Mouse (Mus musculus) left cerebral cortex, postnatal 14 days (tissue): ENCODE results near the gene Det1. TPM values are rescaled to one million over a fixed set of nuclear protein-coding genes. Genes with fewer than 3 reads are reported as not detected.

Source experiments
- DNase-seq, 2 experiments: peaks; one replicate each; pipeline ENCODE4 v3.0.0; 2021 to 2022; ENCODE audit warnings: low spot score in 2 of 2, mixed read lengths in 1 of 2
- intact Hi-C: fragments of 180-260 bp; cut with DNase I; formaldehyde crosslinking; loops from one replicate; pipeline ENCODE4 v1.15.1; 2025
- microRNA-seq, 2 experiments: library from miRNA; unstranded; fragments of <30 nt; microRNA quantifications; one replicate each; pipeline ENCODE4 v1.2.0; 2022
- total RNA-seq, 2 experiments: library from RNA; stranded (reverse); gene quantifications; 2 replicates each; pipeline ENCODE4 v1.2.3; 2021

The Det1 gene
- total RNA-seq, 2 experiments from 2014 or later, result 4.8 to 5.7 TPM

GRCm38 (mm10) chr7:78794571-78795092, 52.4 kb downstream of the Det1 start:
- DNase-seq, result no peak
- intact Hi-C loops, result loop anchor here (5.0 kb wide), 1 partner anchor 53 kb away; the partner anchor contains the start of gene Det1

GRCm38 (mm10) chr7:78793895-78794570, 53.0 kb downstream of the Det1 start:
- no peak for DNase-seq
- intact Hi-C loops, result no loop called here

- peak; percentile 70 to 81 for DNase-seq
- intact Hi-C loops, result loop anchor here (1.0 kb wide), 1 partner anchor 99 kb away; no protein-coding TSS in a partner anchor
These were observed 55.5 kb downstream of the Det1 start for GRCm38 (mm10) chr7:78791359-78792222.

GRCm38 (mm10) chr7:78787793-78788380, 59.2 kb downstream of the Det1 start:
- intact Hi-C loops, result loop anchor here (10.0 kb wide), 1 partner anchor 297 kb away; no protein-coding TSS in a partner anchor
- DNase-seq, result peak; percentile 55 to 62

GRCm38 (mm10) chr7:78785906-78786305, 61.2 kb downstream of the Det1 start:
- DNase-seq, result no peak
- intact Hi-C loops, result loop anchor here (10.0 kb wide), 1 partner anchor 299 kb away; no protein-coding TSS in a partner anchor

- intact Hi-C loops, result loop anchor here (10.0 kb wide), 1 partner anchor 302 kb away; no protein-coding TSS in a partner anchor
- peak; percentile 87 to 89 for DNase-seq
These were observed 64.2 kb downstream of the Det1 start, which contains the start of the genes Mrps11 and Mrpl46 for GRCm38 (mm10) chr7:78782639-78783581. Mrps11 (plus strand) TSS chr7:78783119. Mrpl46 (minus strand) TSS chr7:78783531.

- DNase-seq, result no peak
- intact Hi-C loops, result no loop called here
These were observed 68.3 kb downstream of the Det1 start for GRCm38 (mm10) chr7:78778741-78779140.

Small RNAs within 50 kb of the gene (microRNA-seq; reads per million reads assigned to microRNA genes)
- 249 to 314 reads per million in 2 experiments for gene Mir7-2

Other genes starting within 250 kb of the Det1 start
- gene Ntrk3, start 109.3 kb downstream of the Det1 start, total RNA-seq, result 100 to 1,000 TPM; 137 TPM
- gene Mrps11, start 64.1 kb downstream of the Det1 start, total RNA-seq, result 10 to 100 TPM; 39.3 to 39.9 TPM
- 10 to 100 TPM; 27.2 to 32.0 TPM for gene Mrpl46, start 63.7 kb downstream of the Det1 start, total RNA-seq
- 10 to 100 TPM; 22.3 to 24.0 TPM for gene Aen, start 48.6 kb upstream of the Det1 start, total RNA-seq
- 1 to 10 TPM in 1 of 2 experiments, under 1 TPM in 1; 0.90 to 1.0 TPM for gene Isg20, start 66.2 kb upstream of the Det1 start, total RNA-seq
- gene Acan, start 206.2 kb upstream of the Det1 start, total RNA-seq, result 1 to 10 TPM; 2.8 to 3.4 TPM